Mouse (Mus musculus): ENCODE data around the gene Plpp1.
A peak's percentile ranks its signal among the peaks of the same experiment; 100 is the strongest.

Plpp1 gene

GRCm38 (mm10) chr13:112773991-112774675, 26.5 kb upstream of the Plpp1 start:
- no peak for DNase-seq

- DNase-seq: no peak
These were observed 24.7 kb upstream of the Plpp1 start for GRCm38 (mm10) chr13:112775856-112776255.

GRCm38 (mm10) chr13:112778407-112778806, 22.2 kb upstream of the Plpp1 start:
- no peak for DNase-seq

GRCm38 (mm10) chr13:112785305-112785704, 15.3 kb upstream of the Plpp1 start:
- DNase-seq: no peak

GRCm38 (mm10) chr13:112786142-112786541, 14.4 kb upstream of the Plpp1 start:
- DNase-seq: no peak

- DNase-seq: no peak
These were observed 13.6 kb upstream of the Plpp1 start for GRCm38 (mm10) chr13:112786942-112787533.

GRCm38 (mm10) chr13:112790774-112791173, 9.8 kb upstream of the Plpp1 start:
- DNase-seq: no peak

- no peak for DNase-seq
These were observed 8.7 kb upstream of the Plpp1 start for GRCm38 (mm10) chr13:112791906-112792305.

- DNase-seq: no peak
These were observed 2.2 kb upstream of the Plpp1 start for GRCm38 (mm10) chr13:112798243-112798952.

GRCm38 (mm10) chr13:112798953-112799305, 1.7 kb upstream of the Plpp1 start:
- DNase-seq: no peak

- DNase-seq: no peak
These were observed 811 bp upstream of the Plpp1 start for GRCm38 (mm10) chr13:112799721-112800241.

GRCm38 (mm10) chr13:112801381-112802004, 901 bp downstream of the Plpp1 start:
- DNase-seq: peak; percentile 22

GRCm38 (mm10) chr13:112803106-112803505, 2.5 kb downstream of the Plpp1 start:
- DNase-seq: no peak

- no peak for DNase-seq
These were observed 3.1 kb downstream of the Plpp1 start for GRCm38 (mm10) chr13:112803661-112804060.

GRCm38 (mm10) chr13:112805529-112805928, 4.9 kb downstream of the Plpp1 start:
- no peak for DNase-seq

GRCm38 (mm10) chr13:112807936-112808667, 7.5 kb downstream of the Plpp1 start:
- DNase-seq: no peak

GRCm38 (mm10) chr13:112809504-112810247, 9.1 kb downstream of the Plpp1 start:
- no peak for DNase-seq

GRCm38 (mm10) chr13:112810248-112810645, 9.7 kb downstream of the Plpp1 start:
- DNase-seq: no peak

- DNase-seq: no peak
These were observed 10.2 kb downstream of the Plpp1 start for GRCm38 (mm10) chr13:112810751-112811150.

GRCm38 (mm10) chr13:112811708-112812403, 11.3 kb downstream of the Plpp1 start:
- no peak for DNase-seq

GRCm38 (mm10) chr13:112815996-112816395, 15.4 kb downstream of the Plpp1 start:
- no peak for DNase-seq
